Mouse (Mus musculus) brain, embryonic 14.5 days (tissue): Measurements from ENCODE around the gene Adcy2.

ENCODE experiments used
- CTCF ChIP-seq: fragments of 200-500 bp; IDR thresholded peaks from 2 replicates; pipeline ENCODE4 v1.5.1; 2012; ENCODE audit warnings: inconsistent platforms, mild to moderate bottlenecking, moderate library complexity, borderline replicate concordance; ENCODE audit not compliant: insufficient read depth, insufficient read length; ENCODE audit errors: extremely low read depth
- POLR2A ChIP-seq: fragments of 200-500 bp; IDR thresholded peaks from 2 replicates; pipeline ENCODE4 v1.6.1; 2012; ENCODE audit warnings: mild to moderate bottlenecking, inconsistent platforms, borderline replicate concordance; ENCODE audit not compliant: poor library complexity, insufficient read depth, insufficient read length, severe bottlenecking; ENCODE audit errors: extremely low read depth

- TF ChIP-seq CTCF (no peak), POLR2A (no peak)
Observed at GRCm38 (mm10) chr13:68820858-68821579, 178.3 kb downstream of the Adcy2 start.
